Mouse (Mus musculus) lung, adult 2 months (tissue): ENCODE measurements at regions not wholly inside any gene's neighbourhood (a gene's known extent, or its start where the extent isn't known, plus 50 kb on each side); places are given as distances from the start of the nearest gene placed in this dataset.

ENCODE experiments used
- CTCF ChIP-seq: fragments of 200-500 bp; IDR thresholded peaks from 2 replicates; pipeline ENCODE4 v1.5.1; 2011; ENCODE audit warnings: mild to moderate bottlenecking, low read length, control low read depth; ENCODE audit not compliant: insufficient read depth
- POLR2A ChIP-seq: fragments of 200-500 bp; IDR thresholded peaks from 2 replicates; pipeline ENCODE4 v1.6.1; 2011; ENCODE audit warnings: low read depth, mild to moderate bottlenecking, control low read depth, low read length, borderline replicate concordance; ENCODE audit errors: extremely low read depth

GRCm38 (mm10) chr6:117408971-117409783 lies 240.8 kb downstream of the Cxcl12 start:
- no peak for TF ChIP-seq CTCF
- no peak for TF ChIP-seq POLR2A
